Mouse (Mus musculus): ENCODE measurements at regions not wholly inside any gene's neighbourhood (a gene's known extent, or its start where the extent isn't known, plus 50 kb on each side); places are given as distances from the start of the nearest gene placed in this dataset.

DNA sequence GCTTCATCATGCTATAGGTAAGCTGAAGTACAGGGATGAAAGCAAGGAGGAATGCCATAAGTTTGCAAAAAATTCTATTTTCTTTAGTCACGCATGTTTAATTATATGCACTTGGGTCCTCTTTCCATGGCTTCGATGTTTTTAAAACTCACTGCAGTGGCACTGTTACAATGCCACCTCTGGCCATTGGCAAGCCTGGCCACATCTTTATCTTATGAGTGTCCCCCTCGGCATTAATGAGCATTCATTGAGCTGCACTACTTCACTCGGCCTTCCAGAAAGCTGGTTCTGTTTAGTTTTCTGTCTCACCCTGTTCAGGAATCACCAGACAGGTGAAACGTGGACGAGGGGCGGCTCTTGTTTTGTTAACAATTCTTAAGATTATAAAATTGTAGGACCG lies 79.7 kb upstream of the Dnajc24 start:
- DNase-seq = no peak

DNA sequence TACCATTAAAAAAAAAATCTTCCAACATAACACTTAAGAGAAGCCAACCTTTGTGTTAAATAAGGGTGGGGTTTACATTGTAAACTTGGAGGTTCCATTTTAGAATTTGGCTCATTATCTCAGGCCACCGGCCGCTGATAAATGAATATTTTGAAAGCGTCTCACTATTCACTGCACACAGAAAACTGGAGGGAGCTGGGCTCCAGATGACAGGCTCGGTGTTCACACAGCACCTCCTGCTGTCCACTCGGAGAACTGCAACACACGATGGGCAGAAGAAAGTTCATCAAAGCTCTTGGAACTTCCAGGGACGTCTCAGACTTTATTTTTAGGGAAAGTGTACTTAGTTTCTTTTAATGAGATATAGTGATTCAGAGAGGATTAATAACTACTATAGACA lies 78.6 kb upstream of the Dnajc24 start:
- peak; percentile 44 to 81 for DNase-seq

DNA sequence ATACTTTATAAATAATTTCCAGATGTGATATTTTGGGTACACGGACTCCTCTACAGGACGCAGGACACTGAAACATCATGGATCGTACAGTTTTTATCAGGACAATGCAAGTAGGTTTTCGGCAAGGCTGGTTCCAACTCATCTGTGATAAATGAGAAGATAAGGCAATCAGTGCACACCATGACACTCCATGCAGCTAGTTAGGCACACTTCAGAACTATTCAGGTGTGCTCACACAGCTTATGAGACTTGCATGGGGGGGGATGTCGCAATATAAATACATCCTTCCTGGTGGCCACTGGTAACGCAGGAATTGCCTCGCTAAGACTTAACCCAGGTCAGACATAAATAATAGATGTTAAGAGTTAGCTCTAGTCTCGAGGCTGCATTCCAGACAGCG lies 77.3 kb upstream of the Dnajc24 start:
- DNase-seq = no peak

DNA sequence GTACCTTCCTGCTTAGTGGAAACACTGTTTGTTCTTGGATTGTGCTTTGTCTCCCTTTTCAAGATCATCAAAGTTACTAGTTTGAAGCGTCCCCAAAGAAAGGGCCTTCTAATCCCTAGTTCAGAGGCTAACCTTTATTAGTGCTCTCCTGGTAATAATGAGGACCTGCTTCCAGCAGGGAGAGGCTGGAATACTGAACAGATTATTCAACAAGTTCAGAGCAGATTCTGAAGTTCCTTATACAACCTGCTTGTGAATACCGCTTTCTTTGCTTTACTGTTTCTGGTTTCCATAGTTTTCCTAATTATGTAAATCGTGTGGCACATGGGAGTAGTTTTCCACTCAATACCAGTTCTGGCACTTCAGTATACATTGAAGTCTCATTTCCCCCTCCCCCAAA lies 75.2 kb upstream of the Dnajc24 start:
- DNase-seq = no peak

DNA sequence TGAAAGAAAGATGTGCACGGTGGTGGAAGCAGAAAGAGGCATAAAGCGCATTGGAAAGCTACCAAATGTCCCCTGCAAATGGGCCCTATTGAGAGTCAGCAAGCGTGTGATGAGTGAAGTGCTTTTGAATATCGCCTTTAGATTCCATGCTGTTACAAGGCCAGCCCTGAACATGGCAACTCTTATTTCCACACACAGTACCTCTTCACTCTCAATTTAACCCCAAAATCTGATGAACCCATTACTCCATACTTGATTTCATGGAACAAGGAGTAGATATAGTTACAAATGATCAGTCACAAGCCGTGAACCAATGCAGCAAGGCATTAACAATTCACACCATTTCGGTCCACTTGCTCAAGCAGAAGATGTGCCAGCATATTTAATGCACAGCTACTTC lies 71.1 kb upstream of the Dnajc24 start:
- no peak for DNase-seq

DNA sequence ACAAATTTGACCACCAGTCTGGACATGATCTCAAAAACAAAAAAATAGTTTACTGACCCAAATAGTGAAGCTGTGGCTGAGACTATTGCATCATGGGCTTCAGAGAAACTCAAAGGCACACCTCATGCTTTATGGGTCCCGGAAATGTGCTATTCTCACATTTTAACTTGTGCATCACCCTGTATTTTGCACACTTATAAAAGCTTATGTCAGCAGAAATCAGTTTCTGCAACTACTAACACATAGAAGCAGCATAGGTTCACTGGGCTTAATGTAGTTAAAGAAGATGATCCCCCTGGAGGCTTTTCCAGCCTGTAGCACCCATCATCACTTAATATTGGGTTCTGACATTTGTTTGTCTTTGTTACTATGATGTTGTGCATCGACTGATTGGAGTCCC lies 61.0 kb upstream of the Dnajc24 start:
- no peak for DNase-seq
